Comparison of ENCODE assay signal across 8 mouse cellular contexts in the genomic region with DNA sequence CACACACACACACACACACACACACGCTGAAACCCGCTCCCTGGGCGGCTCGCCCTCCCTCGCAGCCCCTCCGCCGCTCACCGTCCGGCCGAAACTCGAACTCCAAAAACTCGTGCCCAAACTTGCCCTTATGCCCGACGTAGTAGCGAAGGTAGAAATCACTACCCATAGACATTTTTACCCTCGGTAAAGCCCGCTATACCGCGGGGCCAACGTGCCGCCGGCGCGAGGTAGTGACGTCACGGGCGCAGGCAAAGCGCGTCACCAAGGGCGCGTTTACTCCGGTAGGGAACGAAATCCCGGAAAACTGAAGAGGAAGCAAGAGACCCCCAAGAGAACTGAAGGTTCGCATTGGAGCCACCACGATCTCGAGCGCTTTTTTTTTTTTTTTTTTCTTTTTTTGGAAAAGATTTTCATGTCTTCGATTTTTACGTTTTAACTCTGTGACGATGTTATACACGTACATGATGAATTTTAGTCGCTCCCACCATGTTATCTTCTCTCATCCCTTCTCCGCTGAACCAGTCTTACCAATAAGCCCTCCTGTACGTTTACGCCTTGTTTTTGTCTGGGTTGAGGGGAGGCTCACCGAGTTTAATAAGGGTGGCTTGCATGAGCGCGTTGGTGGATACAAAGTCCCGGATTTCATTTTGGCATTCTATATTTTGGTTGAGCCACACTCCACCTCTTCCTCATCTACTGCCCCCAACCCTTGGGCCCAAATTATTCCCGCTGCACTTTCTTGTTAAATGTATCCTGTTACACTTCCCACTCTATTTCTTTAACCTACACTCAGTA. TPM values are rescaled to one million over a fixed set of nuclear protein-coding genes. Genes with fewer than 3 reads are reported as not detected.
DNase-seq lines count a peak whose midpoint lies in the region; ATAC-seq lines count a peak whose summit lies in the region.

A gene (minus strand): TSS at position 254 of the 798 bp plus-strand sequence.

- no peaks in the 10 kb centered on the region for H3K27me3 ChIP-seq in intestine, embryonic 15.5 days (replicated peaks)

- ATAC-seq in intestine, embryonic 15.5 days: peak; percentile 60
- ATAC-seq in megakaryocyte-erythroid progenitor cell, adult 5-6 weeks (replicated peaks; ENCODE audit: low FRiP score, low TSS enrichment, poor library complexity, severe bottlenecking): peak; percentile 70

- no peaks in the 10 kb centered on the region for H3K9me3 ChIP-seq in intestine, embryonic 15.5 days

- intact Hi-C loops in gastrocnemius, postnatal 36 days (cut with DNase I): loop anchor here (5.0 kb wide), 1 partner anchor 129 kb away; no protein-coding TSS in a partner anchor
- intact Hi-C loops in left cerebral cortex, postnatal 14 days (cut with DNase I): loop anchor here (5.0 kb wide), 1 partner anchor 124 kb away; no protein-coding TSS in a partner anchor

- H3K4me2 ChIP-seq in intestine, embryonic 15.5 days (replicated peaks): peak within 1 kb of the TSS; percentile 68

- H3K9ac ChIP-seq in intestine, embryonic 15.5 days: peak within 1 kb of the TSS; percentile 46

- peak; percentile 56 for DNase-seq in adrenal gland, adult 8-10 months
- DNase-seq in embryo, embryonic 11.5 days (ENCODE audit: low read depth, low spot score): peak; percentile 80
- DNase-seq in gastrocnemius, postnatal 36 days: peak; percentile 75 to 83
- peak; percentile 80 to 92 for DNase-seq in left cerebral cortex, postnatal 14 days (ENCODE audit: low spot score in 2 of 2)
- peak; percentile 91 for DNase-seq in right cerebral cortex, postnatal 14 days
- DNase-seq in urinary bladder, postnatal 25 days (ENCODE audit: low spot score): peak; percentile 89

- 0 out of 2 replicates have a peak, but pooled peaks cover 1% of the 10 kb centered on the region for H3K36me3 ChIP-seq in intestine, embryonic 15.5 days

- H3K4me1 ChIP-seq in intestine, embryonic 15.5 days (replicated peaks): peaks cover 5% of the 10 kb centered on the region; the same call in 1 of the 2 replicates

- H3K27ac ChIP-seq in intestine, embryonic 15.5 days: peak within 1 kb of the TSS; percentile 83

- 2% methylated on average over 51 of the region's 51 CpGs for WGBS in intestine, embryonic 15.5 days

- H3K4me3 ChIP-seq in intestine, embryonic 15.5 days (replicated peaks): peak within 1 kb of the TSS; percentile 50

RNA-seq across cellular contexts. Expression of the gene that starts here (rescaled TPM):
- 10 to 100 TPM in 2 of 4 experiments, 1 to 10 TPM in 2; 7.8 to 11.4 (median 10.4) TPM for total RNA-seq in adrenal gland, adult 8-10 months (2022)
- total RNA-seq in gastrocnemius, postnatal 36 days (2021): 1 to 10 TPM; 2.6 to 4.5 TPM
- polyA plus RNA-seq in intestine, embryonic 15.5 days (2015; fragmentation: Nextera tagmentation; extraction: Ambion mirVana): 53.8 and 68.5 TPM in 2 replicates
- 10 to 100 TPM; 10.3 to 14.0 TPM for total RNA-seq in left cerebral cortex, postnatal 14 days (2021)
- total RNA-seq in megakaryocyte-erythroid progenitor cell, adult 5-6 weeks (2014; fragmentation: Nextera tagmentation): 51.5 and 62.2 TPM in 2 replicates
- total RNA-seq in megakaryocyte-erythroid progenitor cell, adult 5-6 weeks (2017): 35.7 and 72.0 TPM in 2 replicates

Comparison
In these comparisons a context has a peak if more than half of its experiments do, and no peak if none do; other contexts are left out.
1. Peak in every context shown above with its lines: DNase-seq, ATAC-seq, H3K4me3 ChIP-seq and H3K27ac ChIP-seq.